Mouse (Mus musculus): ENCODE data around the gene Gm5157.
"Not testable (repeated sequence)": the region's sequence is repeated elsewhere in the genome, so short reads cannot be mapped to it uniquely, and the experiment has no call there.

The Gm5157 gene

GRCm38 (mm10) chr7:21190323-21190722, at the start of gene Gm5157:
Gene Gm5157, minus strand, starts transcription at chr7:21190423.
- DNase-seq (ENCODE audit: low spot score) = not testable (repeated sequence)

- not testable (repeated sequence) for DNase-seq (ENCODE audit: low spot score)
Observed at GRCm38 (mm10) chr7:21161885-21162284, 28.3 kb downstream of the Gm5157 start, which contains the start of gene Vmn1r123. Gene Vmn1r123, plus strand, starts transcription at chr7:21162185.
